Mouse (Mus musculus): ENCODE measurements around the gene Hist2h3c2. TPM values are rescaled to one million over a fixed set of nuclear protein-coding genes. Genes with fewer than 3 reads are reported as not detected.
A peak's percentile ranks its signal among the peaks of the same experiment; 100 is the strongest.
"Not testable (repeated sequence)": the region's sequence is repeated elsewhere in the genome, so short reads cannot be mapped to it uniquely, and the experiment has no call there.

Gene Hist2h3c2
- 2.4 and 3.4 TPM in 2 replicates for polyA plus RNA-seq (2015; fragmentation: Nextera tagmentation; extraction: Ambion mirVana)

DNA sequence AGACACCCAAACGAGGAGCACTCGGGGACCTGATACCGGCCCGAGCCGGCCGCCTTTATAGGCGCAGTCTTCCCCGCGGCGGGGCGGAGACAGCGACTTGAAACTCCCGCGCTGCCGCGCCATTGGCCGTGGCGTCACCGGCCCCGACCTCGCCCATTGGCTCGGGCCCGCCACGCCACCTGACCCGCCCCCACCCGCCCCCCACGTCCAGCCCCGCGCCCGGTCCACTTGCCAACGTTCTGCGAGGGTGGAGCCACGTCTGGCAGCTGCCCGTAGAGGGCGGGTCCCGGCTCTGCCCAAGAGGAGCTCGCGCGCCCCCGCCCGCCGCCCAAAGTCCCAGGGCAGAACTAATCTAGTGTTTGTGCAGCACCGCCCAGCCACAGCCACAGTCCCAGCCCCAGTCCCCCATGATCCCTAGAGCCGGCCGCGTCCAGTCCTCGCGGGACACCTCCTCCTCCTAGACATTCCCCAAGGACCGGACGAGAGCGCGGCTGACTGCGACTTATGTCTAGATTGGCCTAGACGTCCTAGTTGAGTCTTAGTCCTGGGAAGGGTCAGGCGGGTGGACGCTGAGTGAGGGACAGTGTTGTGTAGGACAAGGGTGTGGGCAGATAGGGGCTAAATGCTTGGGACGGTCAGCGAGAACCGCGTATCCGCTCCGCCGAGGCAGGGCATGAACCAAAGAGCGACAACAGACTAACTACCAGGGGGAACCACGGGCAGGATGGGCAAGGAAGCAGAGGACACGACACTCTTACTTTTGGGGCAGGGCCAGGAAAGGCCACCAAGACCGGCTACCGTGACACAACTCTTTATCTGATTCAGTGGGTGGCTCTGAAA lies at the start of gene Hist2h3c2:
Hist2h3c2 (minus strand) TSS at position 174 of the 840 bp plus-strand sequence.
- Histone ChIP-seq H3K9ac (replicated peaks; ENCODE audit: low read depth, low read length) (peak within 1 kb of the TSS; percentile 51), H3K4me2 (ENCODE audit: low read length) (peak within 1 kb of the TSS; percentile 48), H3K27ac (ENCODE audit: low read length) (peak within 1 kb of the TSS; percentile 42), H3K4me3 (replicated peaks; ENCODE audit: low read length) (peak within 1 kb of the TSS; percentile 40), H3K4me1 (replicated peaks; ENCODE audit: control insufficient read depth, insufficient read depth, low read length) (peaks cover 16% of the 10 kb centered on the region)
- WGBS = 2% methylated on average over 9 of the region's 68 CpGs
- not testable (repeated sequence) for H3K27me3 ChIP-seq (replicated peaks; ENCODE audit: control insufficient read depth, insufficient read depth, low read length); H3K9me3 ChIP-seq (ENCODE audit: control insufficient read depth, low read length); H3K36me3 ChIP-seq (ENCODE audit: control insufficient read depth, insufficient read depth)
- peak; percentile 87 for ATAC-seq

DNA sequence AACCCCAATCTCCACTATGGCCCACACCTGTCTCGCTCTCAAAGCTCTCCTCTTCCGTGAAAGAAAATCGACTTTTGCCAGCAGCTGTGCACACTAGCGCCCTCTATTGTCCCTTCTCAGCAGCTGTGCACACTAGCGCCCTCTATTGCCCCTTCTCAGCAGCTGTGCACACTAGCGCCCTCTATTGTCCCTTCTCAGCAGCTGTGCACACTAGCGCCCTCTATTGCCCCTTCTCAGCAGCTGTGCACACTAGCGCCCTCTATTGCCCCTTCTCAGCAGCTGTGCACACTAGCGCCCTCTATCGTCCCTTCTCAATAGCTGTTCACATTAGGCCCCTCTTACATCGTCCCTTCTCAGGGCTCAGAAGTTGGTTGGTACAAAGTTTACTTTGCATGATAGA lies 48.4 kb upstream of the Hist2h3c2 start:
- H3K4me3 ChIP-seq (replicated peaks; ENCODE audit: low read length); H3K4me2 ChIP-seq (ENCODE audit: low read length); H3K9me3 ChIP-seq (ENCODE audit: control insufficient read depth, low read length); H3K9ac ChIP-seq (replicated peaks; ENCODE audit: low read depth, low read length); H3K36me3 ChIP-seq (ENCODE audit: control insufficient read depth, insufficient read depth); H3K4me1 ChIP-seq (replicated peaks; ENCODE audit: control insufficient read depth, insufficient read depth, low read length); H3K27ac ChIP-seq (ENCODE audit: low read length); ATAC-seq: not testable (repeated sequence)
- 89% methylated on average over 11 of the region's 11 CpGs for WGBS
- H3K27me3 ChIP-seq (replicated peaks; ENCODE audit: control insufficient read depth, insufficient read depth, low read length) = peaks cover 12% of the 10 kb centered on the region; the same call in 1 of the 2 replicates

DNA sequence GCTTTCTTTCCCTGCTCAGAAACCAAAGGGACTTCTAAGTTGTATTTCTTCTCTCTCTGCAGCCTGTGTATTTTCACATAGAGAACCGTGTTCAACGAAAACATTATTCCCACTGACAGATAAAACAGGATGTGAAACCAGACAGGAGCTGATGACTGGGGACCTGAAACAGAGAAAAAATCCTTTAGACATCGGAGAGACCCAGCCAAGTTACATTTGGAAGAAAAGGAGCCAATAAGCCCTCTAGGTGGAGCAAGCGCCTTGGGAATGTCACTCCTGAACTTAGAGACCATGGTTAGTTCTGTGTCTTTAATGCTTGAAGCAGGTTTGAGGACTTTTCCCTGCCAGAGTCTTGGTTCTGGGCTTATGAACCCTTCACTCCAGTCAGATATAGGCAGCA lies 45.5 kb upstream of the Hist2h3c2 start:
- H3K27me3 ChIP-seq (replicated peaks; ENCODE audit: control insufficient read depth, insufficient read depth, low read length) = peaks cover 12% of the 10 kb centered on the region; the same call in 1 of the 2 replicates

DNA sequence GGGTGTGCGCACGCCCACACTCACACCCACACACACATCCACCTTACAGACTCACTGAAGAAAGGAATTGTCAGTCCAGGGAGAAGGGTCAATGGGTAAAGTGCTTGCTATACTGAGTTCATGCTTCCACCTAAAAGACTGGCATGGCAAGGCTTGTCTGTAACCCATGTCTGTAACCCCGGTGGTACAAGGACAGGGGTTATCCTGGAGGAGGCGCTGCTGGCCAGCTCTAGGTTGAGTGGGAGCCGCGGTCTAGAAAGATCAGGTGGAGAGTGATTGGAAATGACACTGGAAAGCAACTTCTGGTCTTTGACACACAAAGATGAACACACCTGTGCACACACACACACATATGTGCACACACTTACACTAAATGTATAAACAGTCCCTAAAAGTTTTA lies 41.7 kb upstream of the Hist2h3c2 start:
- 45% methylated on average over 6 of the region's 6 CpGs for WGBS
- Histone ChIP-seq H3K4me3 (replicated peaks; ENCODE audit: low read length) (no peak overlapping the region), H3K36me3 (ENCODE audit: control insufficient read depth, insufficient read depth) (no peaks in the 10 kb centered on the region), H3K9ac (replicated peaks; ENCODE audit: low read depth, low read length) (no peak overlapping the region), H3K27me3 (replicated peaks; ENCODE audit: control insufficient read depth, insufficient read depth, low read length) (peaks cover 9% of the 10 kb centered on the region; the same call in 1 of the 2 replicates), H3K4me2 (ENCODE audit: low read length) (no peak overlapping the region), H3K9me3 (ENCODE audit: control insufficient read depth, low read length) (no peaks in the 10 kb centered on the region), H3K4me1 (replicated peaks; ENCODE audit: control insufficient read depth, insufficient read depth, low read length) (peaks cover 8% of the 10 kb centered on the region), H3K27ac (ENCODE audit: low read length) (no peak overlapping the region)
- no peak for ATAC-seq

More for the DNA sequence above, 45.5 kb upstream of the Hist2h3c2 start:
- ATAC-seq = no peak
- no peak overlapping the region for H3K9ac ChIP-seq (replicated peaks; ENCODE audit: low read depth, low read length)
- H3K27ac ChIP-seq (ENCODE audit: low read length) = no peak overlapping the region
- no peaks in the 10 kb centered on the region for H3K36me3 ChIP-seq (ENCODE audit: control insufficient read depth, insufficient read depth)
- H3K4me1 ChIP-seq (replicated peaks; ENCODE audit: control insufficient read depth, insufficient read depth, low read length) = no peaks in the 10 kb centered on the region
- 27% methylated on average over 4 of the region's 4 CpGs for WGBS
- no peak overlapping the region for H3K4me3 ChIP-seq (replicated peaks; ENCODE audit: low read length)
- no peak overlapping the region for H3K4me2 ChIP-seq (ENCODE audit: low read length)
- no peaks in the 10 kb centered on the region for H3K9me3 ChIP-seq (ENCODE audit: control insufficient read depth, low read length)

DNA sequence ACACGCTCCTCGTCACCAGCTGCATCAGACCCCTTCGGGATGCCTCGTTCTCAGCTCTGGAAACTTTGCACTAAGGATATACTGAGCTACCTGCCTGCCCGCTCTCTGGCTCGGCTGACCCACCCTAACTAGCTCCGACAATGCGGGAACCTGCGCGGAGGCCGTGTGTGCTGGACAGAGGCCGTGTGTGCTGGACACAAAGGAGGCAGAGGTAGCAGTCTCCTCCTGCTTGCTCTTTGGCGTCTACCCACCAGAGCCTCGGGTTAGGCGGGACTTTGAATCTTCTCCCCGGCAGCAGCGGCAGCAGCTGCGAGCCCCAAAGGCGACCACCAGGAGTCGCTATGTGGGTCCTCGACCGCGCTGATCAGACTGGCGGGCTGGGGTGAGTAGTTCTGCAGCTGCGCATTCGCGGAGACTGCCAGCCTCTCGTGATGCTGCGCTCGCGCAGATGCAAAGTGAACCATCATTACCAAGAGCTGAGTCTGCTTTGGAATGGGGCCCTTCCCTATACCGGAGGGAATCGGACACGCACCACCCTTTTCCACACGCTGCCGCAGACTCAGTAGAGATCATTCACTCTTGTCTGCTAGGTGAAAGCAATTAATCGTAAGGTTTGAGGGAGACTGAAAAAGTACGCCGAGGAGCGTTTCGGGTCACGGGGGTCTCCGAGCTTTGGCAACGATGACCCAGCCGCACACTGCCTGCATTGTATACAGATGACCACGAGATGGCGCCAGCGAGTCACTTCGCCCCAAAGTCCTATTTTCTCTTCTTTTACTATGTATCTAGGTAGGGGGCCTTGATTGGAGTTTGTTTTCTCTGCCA lies 39.1 kb upstream of the Hist2h3c2 start:
- WGBS = under 1% methylated on average over 49 of the region's 49 CpGs
- Histone ChIP-seq H3K4me2 (ENCODE audit: low read length) (peak overlapping the region; percentile 60), H3K4me1 (replicated peaks; ENCODE audit: control insufficient read depth, insufficient read depth, low read length) (peaks cover 8% of the 10 kb centered on the region), H3K36me3 (ENCODE audit: control insufficient read depth, insufficient read depth) (no peaks in the 10 kb centered on the region), H3K27ac (ENCODE audit: low read length) (peak overlapping the region; percentile 90), H3K9ac (replicated peaks; ENCODE audit: low read depth, low read length) (peak overlapping the region; percentile 69), H3K27me3 (replicated peaks; ENCODE audit: control insufficient read depth, insufficient read depth, low read length) (no peaks in the 10 kb centered on the region), H3K4me3 (replicated peaks; ENCODE audit: low read length) (peak overlapping the region; percentile 61), H3K9me3 (ENCODE audit: control insufficient read depth, low read length) (no peaks in the 10 kb centered on the region)
- ATAC-seq = peak; percentile 98

DNA sequence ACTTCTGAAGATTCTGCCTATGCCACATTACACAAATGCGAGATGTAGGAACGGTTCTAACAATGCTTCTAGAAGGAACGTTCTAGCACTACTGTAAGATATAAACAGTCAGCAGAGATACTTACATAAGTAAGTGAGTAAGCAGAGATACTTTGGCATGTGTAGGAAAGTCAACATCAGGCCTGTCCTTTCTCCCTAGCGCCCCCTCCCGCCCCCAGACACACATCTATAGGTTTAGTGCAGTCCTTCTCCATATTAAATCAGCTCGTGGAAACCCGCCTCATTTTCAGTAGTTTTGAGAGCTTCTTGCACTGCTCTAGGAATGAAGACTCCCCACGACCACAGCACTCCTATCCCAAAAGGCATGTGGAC lies 38.5 kb upstream of the Hist2h3c2 start:
- peaks cover 8% of the 10 kb centered on the region for H3K4me1 ChIP-seq (replicated peaks; ENCODE audit: control insufficient read depth, insufficient read depth, low read length)
- H3K4me2 ChIP-seq (ENCODE audit: low read length) = peak overlapping the region; percentile 60
- H3K4me3 ChIP-seq (replicated peaks; ENCODE audit: low read length) = peak overlapping the region; percentile 61
- no peak for ATAC-seq
- H3K27ac ChIP-seq (ENCODE audit: low read length) = no peak overlapping the region
- 20% methylated on average over 8 of the region's 8 CpGs for WGBS
- no peaks in the 10 kb centered on the region for H3K36me3 ChIP-seq (ENCODE audit: control insufficient read depth, insufficient read depth)
- H3K9ac ChIP-seq (replicated peaks; ENCODE audit: low read depth, low read length) = peak overlapping the region; percentile 69
- H3K9me3 ChIP-seq (ENCODE audit: control insufficient read depth, low read length) = no peaks in the 10 kb centered on the region
- H3K27me3 ChIP-seq (replicated peaks; ENCODE audit: control insufficient read depth, insufficient read depth, low read length) = no peaks in the 10 kb centered on the region

DNA sequence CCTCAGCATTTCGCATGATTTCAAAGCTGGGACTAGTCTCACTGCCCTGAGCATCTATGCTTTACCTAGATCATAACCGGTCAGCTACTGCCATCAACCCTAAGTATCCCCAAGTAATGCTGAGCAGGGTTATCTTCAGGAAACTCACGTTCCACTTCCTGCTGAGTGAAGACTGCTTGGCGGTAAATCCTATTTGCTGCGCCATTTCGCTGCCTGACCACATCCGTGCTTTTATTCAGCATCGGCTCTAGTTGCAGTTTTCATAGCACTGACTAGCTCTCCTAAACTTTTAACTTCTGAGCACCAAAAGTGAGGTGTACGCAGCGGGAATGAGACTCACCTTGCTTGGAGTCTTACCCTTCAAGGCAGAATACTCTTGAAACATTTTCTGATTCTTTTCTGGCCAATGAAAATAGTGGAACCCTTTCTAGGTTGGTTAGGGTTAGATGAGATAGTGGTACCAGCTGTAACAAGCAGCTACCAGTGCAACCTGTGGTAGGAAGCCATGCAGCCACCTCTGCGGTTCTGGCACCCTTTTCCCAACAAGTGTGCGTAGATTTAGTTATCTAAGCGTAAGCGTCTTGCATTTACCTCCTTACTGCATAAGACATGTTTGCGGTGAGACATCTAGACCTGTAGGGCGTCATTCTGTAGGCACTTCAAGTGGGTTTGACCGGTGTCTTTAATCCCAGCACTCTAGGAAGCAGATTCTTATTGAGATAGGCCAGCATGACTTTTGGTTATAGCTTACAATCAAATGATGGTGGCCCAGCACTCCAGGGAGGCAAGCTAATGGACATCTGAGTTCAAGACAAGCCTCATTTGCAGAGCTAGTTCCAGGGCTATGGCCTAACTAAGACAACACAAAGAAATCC lies 34.9 kb upstream of the Hist2h3c2 start:
- no peaks in the 10 kb centered on the region for H3K27me3 ChIP-seq (replicated peaks; ENCODE audit: control insufficient read depth, insufficient read depth, low read length)
- H3K4me1 ChIP-seq (replicated peaks; ENCODE audit: control insufficient read depth, insufficient read depth, low read length) = peaks cover 11% of the 10 kb centered on the region
- no peak overlapping the region for H3K4me3 ChIP-seq (replicated peaks; ENCODE audit: low read length)
- no peak for ATAC-seq
- WGBS = 91% methylated on average over 17 of the region's 17 CpGs
- no peaks in the 10 kb centered on the region for H3K36me3 ChIP-seq (ENCODE audit: control insufficient read depth, insufficient read depth)
- no peaks in the 10 kb centered on the region for H3K9me3 ChIP-seq (ENCODE audit: control insufficient read depth, low read length)
- no peak overlapping the region for H3K9ac ChIP-seq (replicated peaks; ENCODE audit: low read depth, low read length)
- no peak overlapping the region for H3K4me2 ChIP-seq (ENCODE audit: low read length)
- H3K27ac ChIP-seq (ENCODE audit: low read length) = no peak overlapping the region

DNA sequence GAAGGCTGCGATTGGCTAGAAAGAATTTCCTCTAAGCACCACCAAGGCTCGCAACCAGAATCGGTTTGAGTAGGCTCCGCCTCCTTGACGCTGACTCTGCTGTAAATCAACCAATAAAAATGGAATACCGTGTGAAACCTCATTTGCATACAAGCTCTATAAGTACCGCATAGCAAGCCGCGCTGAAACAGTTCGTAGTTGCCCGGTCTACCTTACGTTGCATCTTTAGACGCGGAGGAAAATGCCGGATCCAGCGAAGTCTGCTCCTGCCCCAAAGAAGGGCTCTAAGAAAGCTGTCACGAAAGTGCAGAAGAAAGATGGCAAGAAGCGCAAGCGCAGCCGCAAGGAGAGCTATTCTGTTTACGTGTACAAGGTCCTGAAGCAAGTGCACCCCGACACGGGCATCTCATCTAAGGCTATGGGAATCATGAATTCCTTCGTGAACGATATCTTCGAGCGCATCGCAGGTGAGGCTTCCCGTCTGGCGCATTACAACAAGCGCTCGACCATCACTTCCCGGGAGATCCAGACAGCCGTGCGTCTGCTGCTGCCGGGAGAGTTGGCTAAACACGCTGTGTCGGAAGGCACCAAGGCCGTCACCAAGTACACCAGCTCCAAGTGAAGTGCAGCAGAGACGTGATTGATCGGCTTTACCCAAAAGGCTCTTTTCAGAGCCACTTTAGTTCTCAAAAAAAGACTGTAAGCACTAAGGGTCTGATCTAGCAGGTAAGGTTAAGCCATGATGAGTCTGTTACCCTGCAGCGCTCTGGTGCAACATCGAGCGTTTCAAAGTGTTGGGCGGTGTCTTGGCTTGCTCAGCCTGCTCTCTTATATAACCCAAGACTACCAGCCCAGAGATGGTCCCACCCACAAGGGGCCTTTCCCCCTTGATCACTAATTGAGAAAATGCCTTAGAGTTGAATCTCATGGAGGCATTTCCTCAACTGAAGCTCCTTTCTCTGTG lies 30.9 kb upstream of the Hist2h3c2 start, which contains the start of gene Hist2h2bb:
Hist2h2bb (plus strand) TSS at position 242 of the 964 bp plus-strand sequence.
- Histone ChIP-seq H3K4me2 (ENCODE audit: low read length) (peak within 1 kb of the TSS; percentile 88), H3K27ac (ENCODE audit: low read length) (peak within 1 kb of the TSS; percentile 99), H3K4me1 (replicated peaks; ENCODE audit: control insufficient read depth, insufficient read depth, low read length) (peaks cover 10% of the 10 kb centered on the region), H3K4me3 (replicated peaks; ENCODE audit: low read length) (peak within 1 kb of the TSS; percentile 61), H3K36me3 (ENCODE audit: control insufficient read depth, insufficient read depth) (no peaks in the 10 kb centered on the region), H3K9ac (replicated peaks; ENCODE audit: low read depth, low read length) (peak within 1 kb of the TSS; percentile 78), H3K27me3 (replicated peaks; ENCODE audit: control insufficient read depth, insufficient read depth, low read length) (no peaks in the 10 kb centered on the region), H3K9me3 (ENCODE audit: control insufficient read depth, low read length) (no peaks in the 10 kb centered on the region)
- whole genome bisulfite sequencing = under 1% methylated on average over 45 of the region's 45 CpGs
- peak; percentile 96 for ATAC-seq
